Mouse (Mus musculus): ENCODE data around the gene Cd209f. TPM values are rescaled to one million over a fixed set of nuclear protein-coding genes. Genes with fewer than 3 reads are reported as not detected.

Gene Cd209f
- polyA plus RNA-seq, 1 experiment from 2014 or later = not detected

Other genes starting within 250 kb of the Cd209f start
- not detected in 2 replicates for gene Cd209d, start 227.3 kb downstream of the Cd209f start, polyA plus RNA-seq (2014; fragmentation: Nextera tagmentation; extraction: Ambion mirVana)
- not detected in 2 replicates for gene Cd209b, start 179.0 kb downstream of the Cd209f start, polyA plus RNA-seq (2014; fragmentation: Nextera tagmentation; extraction: Ambion mirVana)
- gene Cd209c, start 151.1 kb downstream of the Cd209f start, polyA plus RNA-seq (2014; fragmentation: Nextera tagmentation; extraction: Ambion mirVana) = 0.55 and 0.69 TPM in 2 replicates
- not detected in 2 replicates for gene Cd209g, start 28.3 kb upstream of the Cd209f start, polyA plus RNA-seq (2014; fragmentation: Nextera tagmentation; extraction: Ambion mirVana)
- 10.8 and 12.5 TPM in 2 replicates for gene Evi5l, start 60.7 kb upstream of the Cd209f start, polyA plus RNA-seq (2014; fragmentation: Nextera tagmentation; extraction: Ambion mirVana)
- 1.0 and 1.4 TPM in 2 replicates for gene Prr36, start 111.6 kb upstream of the Cd209f start, polyA plus RNA-seq (2014; fragmentation: Nextera tagmentation; extraction: Ambion mirVana)
- 0.21 TPM in 2 replicates for gene Lrrc8e, start 121.0 kb upstream of the Cd209f start, polyA plus RNA-seq (2014; fragmentation: Nextera tagmentation; extraction: Ambion mirVana)
- 11.8 and 13.9 TPM in 2 replicates for gene Map2k7, start 132.9 kb upstream of the Cd209f start, polyA plus RNA-seq (2014; fragmentation: Nextera tagmentation; extraction: Ambion mirVana)
- gene Gm49320, start 133.0 kb upstream of the Cd209f start, polyA plus RNA-seq (2014; fragmentation: Nextera tagmentation; extraction: Ambion mirVana) = 0.21 and 0.74 TPM in 2 replicates
- gene Tgfbr3l, start 142.4 kb upstream of the Cd209f start, polyA plus RNA-seq (2014; fragmentation: Nextera tagmentation; extraction: Ambion mirVana) = 1.5 and 1.7 TPM in 2 replicates
- gene Snapc2, start 147.2 kb upstream of the Cd209f start, polyA plus RNA-seq (2014; fragmentation: Nextera tagmentation; extraction: Ambion mirVana) = 39.3 and 41.8 TPM in 2 replicates
- gene Ctxn1, start 153.4 kb upstream of the Cd209f start, polyA plus RNA-seq (2014; fragmentation: Nextera tagmentation; extraction: Ambion mirVana) = 21.4 and 23.2 TPM in 2 replicates
- 99.2 and 105 TPM in 2 replicates for gene Timm44, start 170.1 kb upstream of the Cd209f start, polyA plus RNA-seq (2014; fragmentation: Nextera tagmentation; extraction: Ambion mirVana)
- 15.2 and 19.3 TPM in 2 replicates for gene Ccl25, start 219.4 kb upstream of the Cd209f start, polyA plus RNA-seq (2014; fragmentation: Nextera tagmentation; extraction: Ambion mirVana)
- 266 and 299 TPM in 2 replicates for gene Elavl1, start 219.6 kb upstream of the Cd209f start, polyA plus RNA-seq (2014; fragmentation: Nextera tagmentation; extraction: Ambion mirVana)

All from liver, embryonic 11.5 days (tissue).